Mouse (Mus musculus): ENCODE measurements around the gene Ftsj3. TPM values are rescaled to one million over a fixed set of nuclear protein-coding genes. Genes with fewer than 3 reads are reported as not detected.
A peak's percentile ranks its signal among the peaks of the same experiment; 100 is the strongest.
"Not testable (repeated sequence)": the region's sequence is repeated elsewhere in the genome, so short reads cannot be mapped to it uniquely, and the experiment has no call there.

The Ftsj3 gene
- total RNA-seq, 2 experiments from 2014 or later: 30.6 to 31.4 TPM

DNA sequence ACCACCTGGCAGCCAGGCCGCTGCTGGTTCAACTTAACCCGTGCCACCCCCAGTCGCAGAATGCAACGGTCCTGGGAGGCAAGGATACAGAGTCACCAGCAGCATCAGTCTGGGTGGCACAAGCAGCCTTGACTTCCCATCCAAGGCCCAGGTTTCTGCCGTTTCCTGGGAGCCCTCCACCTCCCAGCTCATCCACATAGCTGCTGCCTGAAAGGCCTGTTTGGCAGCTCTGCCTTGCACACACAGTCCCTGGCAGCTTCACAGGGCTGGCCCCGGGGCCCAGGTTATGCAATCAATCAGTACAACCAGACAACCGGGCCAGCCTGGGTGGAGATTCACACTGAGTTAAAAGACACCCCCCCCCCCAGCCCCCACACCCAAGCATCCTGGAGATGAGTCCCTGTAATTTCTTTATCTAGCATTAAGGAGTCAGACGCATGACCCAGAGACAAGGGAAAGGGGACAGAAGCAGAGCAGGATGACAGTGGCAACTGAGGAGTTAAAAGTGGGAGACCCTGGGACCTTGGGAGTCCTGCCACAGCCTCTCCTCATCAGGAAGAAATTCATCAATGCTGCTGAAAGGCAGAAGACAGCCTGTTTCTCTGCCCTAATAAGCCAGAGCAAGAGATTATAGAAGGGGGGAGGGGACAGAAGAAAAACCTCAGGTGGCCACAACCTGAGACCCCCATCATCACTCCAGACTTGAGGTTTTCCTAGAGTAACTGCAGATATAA, 12.6 kb upstream of the Ftsj3 start:
- peak; percentile 76 to 83 for DNase-seq

- DNase-seq: no peak
These were observed 12.0 kb upstream of the Ftsj3 start for GRCm38 (mm10) chr11:106267871-106268270.

GRCm38 (mm10) chr11:106267311-106267852, 11.5 kb upstream of the Ftsj3 start:
- DNase-seq: peak in 1 of 2 experiments; percentile 40

GRCm38 (mm10) chr11:106266431-106266830, 10.6 kb upstream of the Ftsj3 start:
- DNase-seq: no peak

- no peak for DNase-seq
These were observed 9.7 kb upstream of the Ftsj3 start for GRCm38 (mm10) chr11:106265570-106265969.

DNA sequence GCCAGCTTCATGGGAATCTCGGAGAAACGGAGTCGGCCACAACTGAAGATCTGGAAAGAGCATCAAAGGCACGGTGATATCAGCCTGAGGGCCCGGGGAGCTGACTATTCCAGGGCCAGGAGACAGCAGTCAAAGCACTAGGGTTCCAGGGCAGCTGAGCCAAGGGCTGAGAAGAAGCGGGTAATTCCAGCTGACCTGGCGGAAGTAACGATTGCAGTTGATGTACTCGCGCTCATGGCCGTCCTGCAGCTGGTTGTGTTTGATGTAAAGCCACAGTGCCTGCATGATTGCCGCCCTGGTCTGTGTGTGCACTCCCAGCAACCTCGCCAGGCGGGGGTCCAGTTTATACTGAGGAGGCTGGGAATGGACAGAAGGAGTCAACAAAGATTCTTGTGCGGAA, 9.1 kb upstream of the Ftsj3 start:
- DNase-seq: no peak

DNA sequence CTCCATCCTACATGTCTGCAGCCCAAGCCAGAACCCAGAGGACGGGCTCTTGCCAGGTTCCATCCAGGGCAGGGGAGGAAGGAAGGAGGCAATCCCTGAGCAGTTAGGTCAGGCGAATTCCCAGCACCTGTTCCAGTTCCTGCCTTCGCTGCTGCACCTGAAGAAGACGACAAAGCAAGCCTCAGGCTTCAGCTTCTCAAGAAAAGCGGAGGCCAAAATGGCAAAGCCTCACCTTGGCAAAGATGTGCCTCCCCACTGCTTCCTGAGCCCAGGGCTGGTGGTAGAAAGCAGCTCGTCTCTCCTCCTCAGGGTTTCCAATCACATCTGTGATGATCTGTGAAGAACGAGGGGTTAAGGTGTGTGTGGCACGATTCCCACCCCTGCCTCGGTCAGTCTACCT, 8.1 kb upstream of the Ftsj3 start:
- DNase-seq: no peak

DNA sequence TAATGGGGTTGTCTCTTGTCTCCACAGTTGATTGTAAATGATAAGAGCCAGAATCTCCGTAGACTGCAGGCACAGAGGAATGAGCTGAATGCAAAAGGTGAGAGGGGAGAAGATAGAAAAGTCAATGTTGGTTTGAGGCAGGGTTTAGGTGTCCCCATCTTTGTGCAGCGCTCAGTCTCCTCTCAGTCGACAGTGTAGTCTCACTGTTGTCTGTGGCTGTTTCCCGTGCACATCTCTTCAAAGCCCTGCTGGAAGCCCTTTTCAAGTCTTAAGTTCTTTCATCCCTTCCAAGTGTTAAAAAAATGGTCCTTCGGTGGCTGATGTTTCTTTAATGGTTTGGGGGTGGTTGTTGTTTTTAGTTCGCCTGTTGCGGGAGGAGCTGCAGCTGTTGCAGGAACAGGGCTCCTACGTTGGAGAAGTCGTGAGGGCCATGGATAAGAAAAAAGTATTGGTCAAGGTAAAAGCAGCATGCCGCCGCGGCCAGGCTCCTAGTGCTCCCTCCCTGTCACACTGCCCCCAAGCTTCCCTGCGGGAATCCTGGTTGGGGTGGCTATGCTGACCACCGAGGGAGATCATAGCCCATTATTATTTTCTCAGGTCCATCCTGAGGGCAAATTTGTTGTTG, 5.1 kb upstream of the Ftsj3 start:
- no peak for DNase-seq

- no peak for DNase-seq
These were observed 896 bp upstream of the Ftsj3 start for GRCm38 (mm10) chr11:106256775-106257174.

GRCm38 (mm10) chr11:106255174-106255573, 705 bp downstream of the Ftsj3 start:
- DNase-seq: no peak

GRCm38 (mm10) chr11:106254767-106255166, 1.1 kb downstream of the Ftsj3 start:
- DNase-seq: no peak

- DNase-seq: no peak
These were observed 6.6 kb downstream of the Ftsj3 start for GRCm38 (mm10) chr11:106249326-106249725.

DNA sequence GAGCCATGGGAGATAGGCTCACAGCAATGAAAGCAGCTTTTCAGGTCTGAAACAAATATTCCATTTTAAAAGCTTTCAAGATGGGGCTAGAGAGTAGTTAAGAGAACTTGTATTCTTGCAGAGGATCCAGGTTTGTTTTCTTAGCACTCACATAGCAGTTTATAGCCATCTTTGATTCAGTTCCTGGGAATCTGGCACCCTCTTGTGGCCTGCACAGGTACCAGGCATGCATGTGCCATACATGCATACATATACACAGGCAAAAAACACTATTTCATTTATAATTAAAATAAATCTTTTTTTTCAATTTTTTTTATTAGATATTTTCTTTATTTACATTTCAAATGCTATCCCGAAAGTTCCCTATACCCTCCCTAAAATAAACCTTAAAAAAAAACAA, 9.0 kb downstream of the Ftsj3 start:
- no peak for DNase-seq

- DNase-seq: not testable (repeated sequence)
These were observed 21.9 kb downstream of the Ftsj3 start for GRCm38 (mm10) chr11:106233978-106234377.

- DNase-seq: no peak
These were observed 35.3 kb downstream of the Ftsj3 start for GRCm38 (mm10) chr11:106220603-106221002.

DNA sequence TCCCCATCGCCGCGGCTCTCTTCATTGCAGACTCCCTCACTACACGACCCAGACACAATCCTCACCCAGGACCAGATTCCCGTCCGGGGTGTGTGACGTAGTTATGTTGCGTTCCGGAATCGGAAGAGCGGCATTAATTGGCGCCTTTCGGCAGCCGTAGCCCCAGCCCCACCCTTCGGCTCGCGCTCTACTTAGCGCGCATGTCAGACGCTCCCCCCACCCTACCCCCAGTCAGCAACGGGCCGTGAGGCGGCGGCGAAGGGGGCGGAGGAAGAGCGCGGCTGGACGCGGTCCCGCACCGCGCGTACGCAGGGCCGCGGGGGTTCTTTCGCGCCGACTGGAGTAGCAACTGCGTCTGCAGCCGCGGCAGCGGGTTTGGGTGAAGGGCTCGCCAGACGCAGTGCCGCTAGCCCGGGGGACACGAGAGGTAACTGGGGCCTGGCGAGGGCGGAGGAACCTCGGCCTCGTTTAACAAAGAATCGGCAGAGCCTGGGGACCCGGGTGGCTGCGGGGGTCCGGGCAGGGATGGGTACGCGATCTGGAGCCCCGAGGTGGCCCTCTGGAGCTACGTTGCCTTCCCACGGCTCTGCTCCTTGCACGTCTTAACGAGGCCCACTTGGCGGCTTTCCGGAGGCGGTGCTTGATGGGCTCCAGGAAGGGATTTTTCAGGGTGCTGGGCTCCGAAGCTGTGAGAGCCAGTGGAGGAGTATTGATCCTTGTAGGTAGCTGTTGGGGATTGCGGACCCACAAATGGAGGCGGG, 39.0 kb downstream of the Ftsj3 start, which contains the start of gene Ddx42:
Ddx42 (plus strand) TSS at position 197 of the 761 bp plus-strand sequence.
- peak; percentile 89 to 92 for DNase-seq

- peak; percentile 95 to 96 for DNase-seq
These were observed 39.8 kb downstream of the Ftsj3 start, which contains the start of gene Ccdc47 for GRCm38 (mm10) chr11:106215927-106216729. TSS of gene Ccdc47 (minus strand) at chr11:106216344.

DNA sequence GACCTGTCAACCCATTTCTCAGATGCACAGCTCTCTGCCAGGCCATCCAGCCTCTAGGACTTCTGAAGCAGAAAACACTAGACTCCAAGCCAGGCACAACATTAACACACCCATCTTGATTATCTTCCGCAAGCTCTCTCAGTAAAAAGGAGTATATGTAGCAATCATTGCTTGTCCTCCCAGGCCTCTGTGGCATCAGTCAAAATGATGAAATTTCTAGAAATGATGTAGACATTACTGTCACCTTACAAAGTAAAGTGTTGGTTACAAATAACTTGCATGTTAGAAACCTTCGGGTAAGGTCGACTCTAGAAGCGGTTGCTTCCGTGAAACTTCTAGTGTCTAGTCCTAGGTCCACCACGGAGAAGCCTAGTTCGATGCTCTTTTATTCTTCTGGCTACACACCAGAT, 40.4 kb downstream of the Ftsj3 start:
- no peak for DNase-seq

GRCm38 (mm10) chr11:106214856-106215255, 41.0 kb downstream of the Ftsj3 start:
- no peak for DNase-seq

DNA sequence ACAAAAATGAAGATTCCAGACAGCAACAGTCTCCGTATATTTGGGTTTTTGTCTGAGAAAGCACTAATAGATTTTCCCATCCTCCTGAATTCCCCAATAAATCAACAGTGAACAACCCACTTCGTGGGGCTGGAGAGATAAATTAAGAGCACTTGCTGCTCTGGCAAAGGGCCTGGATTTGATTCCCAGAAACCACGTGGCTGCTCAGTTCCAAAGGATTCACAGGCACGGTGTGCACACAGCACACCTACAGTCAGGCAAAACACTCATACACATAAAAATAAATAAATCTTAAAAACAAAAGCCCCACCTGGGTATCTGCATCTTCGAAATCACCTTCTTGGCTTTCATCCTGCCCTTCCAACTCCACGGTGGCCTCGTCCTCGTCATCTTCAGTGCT, 43.1 kb downstream of the Ftsj3 start:
- DNase-seq: peak in 1 of 2 experiments; percentile 17

DNA sequence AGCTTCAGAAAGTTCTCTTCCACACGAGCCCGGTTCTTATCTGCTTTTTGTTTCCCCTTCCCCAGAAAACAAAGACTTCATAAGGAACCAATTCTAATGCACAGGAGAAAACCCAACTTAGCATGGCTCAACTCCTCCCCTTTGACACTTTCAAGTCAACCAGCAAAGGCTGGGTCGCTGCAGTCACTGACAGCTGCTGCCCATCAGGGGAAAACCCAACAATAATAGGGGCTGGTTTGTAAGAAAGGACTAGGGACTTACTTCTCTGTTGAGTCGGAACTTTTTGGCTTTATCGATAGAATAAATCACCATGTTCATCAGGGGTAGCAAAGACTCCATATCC, 53.8 kb downstream of the Ftsj3 start, which contains the start of gene Strada:
Strada (minus strand) TSS at position 46 of the 343 bp plus-strand sequence.
- DNase-seq: no peak
